Mouse (Mus musculus): ENCODE results near the gene Fam186b.

Fam186b gene

DNA sequence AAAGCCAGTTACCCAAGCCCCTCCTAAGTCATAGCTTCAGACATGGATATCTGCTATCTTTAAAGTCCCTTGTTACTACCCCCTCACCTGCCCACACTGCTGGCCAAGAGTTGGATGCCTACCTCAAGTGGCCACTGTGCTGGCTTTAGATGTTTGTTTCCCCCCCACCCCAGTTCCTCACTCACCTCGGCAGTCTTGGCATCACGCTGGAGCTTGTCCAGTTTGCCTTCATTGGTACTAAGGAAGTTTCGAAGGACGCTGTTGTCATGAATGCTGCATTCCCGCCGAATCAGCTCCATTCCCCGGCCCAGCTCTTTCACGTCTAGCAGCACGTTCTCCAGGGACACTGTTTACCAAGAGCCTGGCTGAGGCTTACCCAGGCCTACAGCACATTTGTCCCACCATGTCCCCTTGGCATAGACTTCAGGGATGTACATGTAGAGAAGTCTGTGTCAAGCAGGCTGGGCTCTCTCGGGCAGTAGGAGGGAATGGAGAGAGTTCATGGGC, 24.5 kb upstream of the Fam186b start:
- DNase-seq (ENCODE audit: low spot score in 2 of 2): no peak

DNA sequence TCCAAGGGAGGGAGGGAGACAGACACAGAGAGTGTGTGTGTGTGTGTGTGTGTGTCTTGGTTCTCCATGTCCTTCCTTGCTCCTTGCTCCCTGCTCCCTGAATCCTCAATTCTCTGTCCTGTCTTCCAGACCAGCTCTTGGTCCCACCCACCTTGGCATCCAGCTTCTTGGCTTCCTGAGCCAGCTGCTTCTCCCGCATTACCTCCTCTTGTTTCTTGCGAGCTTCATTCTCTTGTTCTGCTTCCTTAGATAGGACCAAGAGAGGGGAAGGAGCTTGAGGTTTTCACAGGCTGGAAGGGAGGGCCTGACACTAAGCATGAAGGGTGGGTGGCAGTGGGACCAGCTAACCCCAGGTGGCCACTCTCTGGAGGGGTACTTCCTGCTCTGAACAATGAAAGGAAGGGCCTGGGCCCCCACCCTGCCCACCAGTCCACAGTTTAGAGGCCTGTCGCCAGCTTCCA, 23.8 kb upstream of the Fam186b start:
- DNase-seq (ENCODE audit: low spot score in 2 of 2): no peak

DNA sequence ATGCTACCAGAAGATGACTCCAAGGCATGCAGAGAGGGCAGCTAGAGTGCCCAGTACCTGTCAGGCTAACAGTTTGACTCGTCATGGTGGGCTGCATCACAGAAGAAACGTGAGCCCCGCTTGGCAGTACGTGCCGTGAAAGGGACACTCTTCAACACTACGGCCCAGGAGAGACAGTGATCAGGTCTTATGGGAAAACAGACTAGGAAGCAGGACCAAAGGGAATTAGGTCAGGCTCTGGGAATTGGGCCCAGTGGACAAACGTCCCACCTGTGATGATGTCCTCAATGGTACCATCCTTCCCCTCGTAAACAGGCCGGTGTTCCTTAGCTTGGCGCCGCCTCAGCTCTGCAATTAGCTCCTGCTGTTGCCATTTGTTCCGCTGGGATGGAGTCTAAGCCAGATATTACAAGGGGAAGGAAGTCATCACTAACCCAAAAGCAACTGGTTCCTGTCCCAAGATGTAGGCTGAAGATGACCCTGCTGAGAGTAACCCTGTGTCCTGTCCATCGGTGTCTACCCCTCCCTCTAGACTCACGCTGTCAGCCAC, 23.2 kb upstream of the Fam186b start:
- DNase-seq (ENCODE audit: low spot score in 2 of 2): no peak

DNA sequence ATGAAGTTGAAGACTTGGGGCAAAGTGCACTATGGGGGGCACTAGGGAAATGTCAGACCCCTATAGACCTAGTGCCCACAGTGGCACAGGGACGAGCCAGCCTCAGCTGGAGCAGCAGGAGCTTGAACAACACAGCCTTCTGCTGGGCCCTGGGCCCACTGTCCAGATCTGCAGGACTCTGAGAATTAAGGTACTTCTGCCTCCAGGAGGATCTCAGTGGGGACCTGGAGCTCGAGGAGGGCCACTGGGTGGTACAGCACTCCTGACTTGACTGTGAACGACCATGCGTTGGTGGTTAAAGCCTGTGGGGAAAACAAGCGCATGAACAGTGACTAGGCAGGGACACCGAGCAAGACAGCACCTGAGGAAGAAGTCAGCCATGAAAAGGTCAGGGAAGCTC, 22.4 kb upstream of the Fam186b start:
- no peak for DNase-seq (ENCODE audit: low spot score in 2 of 2)

DNA sequence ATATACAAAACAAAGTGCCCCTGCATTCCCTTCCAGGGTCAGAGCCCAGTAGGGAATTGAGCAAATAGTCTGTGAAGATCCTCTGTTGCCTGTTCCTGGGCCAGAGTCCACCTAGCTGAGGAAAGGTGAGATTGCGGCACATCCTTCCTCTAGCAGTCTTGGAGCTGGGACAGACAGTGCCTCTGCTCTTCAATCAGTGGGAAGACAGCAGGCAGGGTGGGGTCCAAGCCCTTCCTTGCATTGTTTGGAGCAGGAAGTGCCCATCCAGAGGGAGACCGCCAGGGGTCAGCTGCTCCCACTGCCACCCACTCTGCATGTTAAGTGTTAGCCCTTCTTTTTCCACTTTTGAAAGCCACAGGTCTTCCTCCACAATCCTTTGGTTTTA, 21.6 kb upstream of the Fam186b start:
- no peak for DNase-seq (ENCODE audit: low spot score in 2 of 2)

DNA sequence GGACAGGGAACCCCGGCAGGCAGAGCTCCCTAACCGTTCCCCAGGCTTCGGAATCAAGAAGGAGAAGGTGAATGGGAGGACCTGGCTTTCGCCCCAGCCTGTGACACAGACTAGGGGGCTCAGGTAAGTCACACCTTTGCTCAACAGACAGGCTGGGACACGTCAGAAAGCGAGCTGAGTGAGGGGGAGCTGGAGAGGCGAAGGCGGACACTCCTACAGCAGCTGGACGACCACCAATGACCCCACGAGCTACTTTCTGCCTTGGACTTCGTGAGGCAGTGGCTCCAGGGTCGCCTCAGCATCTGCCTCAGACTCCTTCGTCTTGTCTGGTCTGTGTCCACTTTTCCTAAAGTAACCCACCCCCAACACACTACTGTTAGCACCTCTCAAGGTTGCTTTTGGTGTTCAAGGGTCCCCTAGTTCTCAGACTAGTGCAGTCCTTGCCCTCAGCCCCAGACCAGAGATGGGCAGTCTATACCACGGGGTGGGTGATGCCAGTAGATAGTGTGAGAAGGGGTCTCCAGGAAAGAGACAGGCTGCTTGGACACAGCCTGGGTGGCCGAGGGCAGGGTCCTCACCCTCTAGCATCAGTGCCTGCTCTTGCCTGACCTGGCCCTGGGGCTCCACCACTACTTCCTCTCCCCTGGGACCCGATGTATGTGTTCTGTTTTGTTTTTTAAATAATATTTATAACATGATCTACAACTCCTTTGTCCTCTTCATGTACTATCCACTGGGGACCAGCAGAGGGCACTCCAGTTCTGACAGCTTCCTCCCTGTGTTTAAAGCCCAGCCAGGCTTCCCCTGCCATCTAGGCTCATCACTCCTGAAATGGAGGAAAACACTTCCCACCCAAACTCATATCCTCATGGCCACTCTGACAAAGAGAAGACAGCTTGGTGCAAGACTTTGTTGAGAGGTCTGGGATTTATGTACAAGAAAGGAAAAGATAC, 20.9 kb upstream of the Fam186b start:
- DNase-seq (ENCODE audit: low spot score in 2 of 2): peak; percentile 73 to 80

DNA sequence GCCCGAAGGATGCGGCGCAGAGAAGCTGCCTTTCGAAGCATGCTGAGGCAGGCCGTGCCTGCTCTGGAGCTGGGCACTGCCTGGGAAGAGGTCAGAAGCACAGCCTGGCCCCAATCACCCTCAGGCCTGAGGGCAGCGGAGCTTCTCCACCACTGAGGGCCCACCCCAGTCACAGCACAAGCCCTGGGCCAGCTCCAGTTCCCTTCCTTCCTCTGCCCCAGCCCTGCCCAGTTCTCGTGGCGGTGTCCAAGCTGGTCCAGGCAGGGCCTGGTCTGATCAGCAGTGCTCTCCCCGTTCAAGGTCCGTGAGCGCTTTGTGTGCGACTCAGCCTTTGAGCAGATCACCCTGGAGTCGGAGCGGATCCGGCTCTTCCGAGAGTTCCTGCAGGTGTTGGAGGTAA, 19.2 kb upstream of the Fam186b start:
- no peak for DNase-seq (ENCODE audit: low spot score in 2 of 2)

DNA sequence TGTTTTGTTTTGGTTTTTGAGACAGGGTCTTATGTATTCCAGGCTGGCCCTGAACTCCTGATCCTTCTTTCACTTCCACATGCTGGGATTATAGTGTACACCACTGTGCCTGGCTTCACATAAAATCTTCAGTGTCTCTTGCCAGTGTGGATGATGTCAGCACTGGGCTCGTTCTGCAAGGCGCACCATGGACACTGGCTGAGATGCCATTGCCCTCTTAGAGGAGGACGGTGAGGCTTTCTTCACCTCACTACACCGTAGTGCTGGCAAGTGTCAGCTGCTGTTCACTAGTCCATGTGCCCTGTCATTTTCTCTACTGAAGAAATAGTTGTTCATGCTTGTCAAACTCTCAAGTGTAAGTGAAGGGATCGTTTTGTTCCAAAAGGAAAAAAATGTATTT, 14.9 kb upstream of the Fam186b start:
- DNase-seq (ENCODE audit: low spot score in 2 of 2): no peak

DNA sequence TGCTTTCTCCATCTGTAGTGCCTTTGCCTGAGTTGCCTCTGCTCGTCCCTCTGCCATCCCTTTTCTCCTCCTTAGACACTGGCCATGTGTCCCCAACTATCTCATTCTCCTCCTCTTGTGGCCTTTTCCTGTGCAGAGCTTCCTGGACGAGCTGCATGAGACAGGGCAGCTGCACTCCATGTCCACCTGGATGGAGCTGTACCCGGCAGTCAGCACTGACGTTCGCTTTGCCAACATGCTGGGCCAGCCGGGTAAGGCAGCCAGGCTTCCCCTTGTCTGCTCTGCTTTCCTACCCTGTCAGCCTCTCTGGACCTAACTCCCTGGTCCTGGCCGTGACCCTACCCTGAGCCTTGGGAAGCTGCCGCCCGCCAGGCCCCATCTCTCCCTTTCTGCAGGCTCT, 13.9 kb upstream of the Fam186b start:
- DNase-seq (ENCODE audit: low spot score in 2 of 2): no peak

DNA sequence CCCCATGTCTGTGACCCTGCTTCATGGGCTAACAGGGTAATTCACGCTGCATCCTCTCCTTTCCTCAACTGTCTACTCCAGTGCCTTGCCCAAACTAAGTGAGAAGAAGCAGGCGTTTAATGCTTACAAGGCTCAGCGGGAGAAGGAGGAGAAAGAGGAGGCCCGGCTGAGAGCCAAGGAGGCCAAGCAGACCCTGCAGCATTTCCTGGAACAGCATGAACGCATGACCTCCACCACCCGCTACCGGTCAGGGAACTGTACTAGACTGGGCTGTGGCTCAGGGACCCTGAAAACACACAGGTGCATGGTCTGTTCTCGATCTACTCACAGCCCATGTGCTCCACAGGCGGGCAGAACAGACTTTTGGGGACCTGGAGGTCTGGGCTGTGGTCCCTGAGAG, 11.8 kb upstream of the Fam186b start:
- DNase-seq (ENCODE audit: low spot score in 2 of 2): no peak

DNA sequence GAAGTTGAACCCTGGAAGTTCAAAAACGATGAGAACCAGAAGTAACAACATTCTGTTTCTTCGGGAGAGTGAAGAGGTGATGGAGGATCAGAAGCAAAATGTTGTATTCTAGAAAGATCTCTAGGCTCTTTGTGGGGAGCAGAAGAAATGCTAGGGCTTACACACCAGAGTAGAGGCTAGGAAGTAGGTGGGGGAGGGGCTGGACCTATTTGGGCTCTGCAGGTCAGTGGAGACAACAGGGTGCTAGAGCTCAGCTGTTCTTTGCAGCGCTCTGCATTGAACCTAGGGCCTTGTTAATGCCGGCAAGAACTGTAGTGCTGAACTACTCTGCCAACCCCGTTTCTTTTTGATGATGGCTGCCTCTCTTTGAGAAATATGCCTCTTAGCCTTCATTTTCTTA, 525 bp upstream of the Fam186b start:
- DNase-seq (ENCODE audit: low spot score in 2 of 2): no peak

DNA sequence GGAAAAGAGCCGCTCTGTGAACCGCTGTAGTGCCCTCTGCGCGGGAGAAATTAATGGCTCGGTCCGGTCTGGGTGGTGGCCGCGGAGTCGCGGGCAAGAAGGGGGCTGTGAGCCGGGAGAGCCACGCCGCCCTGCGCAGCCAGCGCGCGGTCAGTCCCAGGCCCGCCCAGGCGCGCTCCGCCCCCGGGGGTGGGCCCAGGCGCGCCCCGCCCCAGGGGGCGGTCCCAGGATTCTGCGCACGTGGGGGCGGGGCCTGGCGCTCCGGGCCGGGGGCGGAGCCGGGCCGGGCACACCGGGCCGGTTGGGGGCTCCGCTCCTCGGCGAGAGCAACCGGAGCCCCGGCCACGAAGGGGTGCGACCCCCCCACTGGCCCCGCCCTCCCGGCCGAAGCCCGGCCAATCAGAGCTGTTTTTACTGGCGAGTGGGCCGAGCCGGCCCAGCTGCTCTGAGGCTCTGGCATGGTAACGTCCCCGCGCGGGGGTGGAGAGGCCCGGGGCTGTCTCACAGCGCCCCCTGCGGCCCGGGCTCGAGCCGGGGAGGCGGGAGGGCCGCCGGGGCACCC, 794 bp downstream of the Fam186b start, which contains the start of gene Prpf40b:
Prpf40b (plus strand) TSS at position 275 of the 562 bp plus-strand sequence.
- peak; percentile 92 to 96 for DNase-seq (ENCODE audit: low spot score in 2 of 2)

DNA sequence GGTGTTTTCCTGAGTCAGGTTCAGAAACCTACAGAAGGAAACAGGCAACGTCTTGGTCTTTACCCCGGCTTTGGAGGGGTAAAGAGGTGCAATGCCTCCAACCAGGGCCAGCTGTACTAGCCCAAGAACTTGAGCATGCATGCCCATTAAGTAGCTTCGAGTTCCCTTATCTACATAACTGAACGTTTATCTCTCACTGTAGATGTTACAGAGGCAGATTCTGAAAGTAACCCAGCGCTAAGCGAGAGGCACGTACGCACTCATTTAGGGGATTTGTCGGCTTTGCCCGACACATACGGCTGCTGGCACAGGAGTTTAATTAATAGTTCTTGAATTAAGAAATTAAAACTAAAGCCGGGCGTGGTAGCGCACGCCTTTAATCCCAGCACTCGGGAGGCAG, 1.4 kb downstream of the Fam186b start:
- no peak for DNase-seq (ENCODE audit: low spot score in 2 of 2)

DNA sequence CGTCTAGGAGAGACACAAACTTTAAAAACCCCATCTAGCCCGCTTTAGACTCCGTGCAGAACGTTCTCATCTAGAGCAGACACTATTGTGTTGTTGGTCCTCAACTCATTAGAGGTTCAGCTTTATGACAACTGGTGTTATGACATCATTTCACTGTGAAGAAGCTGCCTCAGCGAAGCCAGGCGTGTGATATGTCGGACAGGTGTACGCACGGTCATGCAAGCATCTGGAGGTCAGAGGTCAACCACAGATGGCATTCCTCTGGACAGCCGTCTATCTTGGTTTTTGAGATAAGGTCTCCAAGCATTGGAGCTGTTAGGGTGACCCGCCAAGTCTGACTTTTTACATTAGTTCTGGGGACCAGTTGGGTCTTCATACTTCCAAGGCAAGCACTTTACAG, 5.1 kb downstream of the Fam186b start:
- no peak for DNase-seq (ENCODE audit: low spot score in 2 of 2)

DNA sequence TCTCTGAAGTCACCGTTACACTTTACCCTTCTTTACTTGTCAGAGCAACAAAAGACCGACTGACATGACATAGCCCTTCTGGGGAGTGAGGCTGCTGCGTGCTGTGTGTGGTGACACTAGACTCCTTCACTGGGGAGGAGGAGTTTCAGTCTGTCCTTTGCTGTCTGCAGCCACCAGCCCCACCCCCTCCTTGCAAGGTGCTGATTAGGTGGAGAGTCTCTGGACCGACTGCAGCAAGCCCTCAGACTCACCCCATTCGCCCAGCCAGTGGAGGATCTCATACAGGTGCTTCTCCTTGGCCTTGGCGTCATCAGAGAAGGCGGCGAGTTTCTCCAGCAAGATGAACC, 10.5 kb downstream of the Fam186b start:
- no peak for DNase-seq (ENCODE audit: low spot score in 2 of 2)

DNA sequence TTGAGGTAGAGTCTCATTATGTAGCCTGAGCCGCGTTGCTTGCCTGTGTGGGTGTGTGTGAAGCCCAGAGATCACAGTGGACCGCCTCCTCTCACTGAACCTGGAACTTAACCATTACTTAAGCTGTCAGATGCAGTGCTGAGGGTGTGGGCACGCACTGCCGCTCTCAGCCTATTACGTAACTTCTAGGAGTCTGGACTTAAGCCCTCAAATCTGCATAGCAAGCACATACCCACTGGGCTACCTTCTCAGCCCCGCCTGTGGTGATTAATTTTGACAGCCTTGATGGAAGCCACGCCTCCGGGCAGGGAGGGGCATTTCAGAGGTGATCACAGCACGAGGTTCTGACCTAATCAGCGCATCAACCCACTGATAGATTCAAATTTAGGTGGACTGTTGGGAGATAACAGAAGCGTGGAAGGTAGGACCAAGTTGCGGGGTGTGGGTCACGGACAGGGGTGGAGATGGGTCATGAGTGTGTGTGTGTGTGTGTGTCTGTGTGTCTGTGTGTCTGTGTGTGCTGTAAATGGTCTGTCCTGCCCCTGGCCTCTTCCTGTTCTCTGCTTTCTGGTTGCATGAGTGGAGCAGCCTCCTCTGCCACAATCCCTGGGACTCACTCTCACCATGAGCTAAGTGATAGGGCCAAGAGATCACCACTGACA, 11.0 kb downstream of the Fam186b start:
- DNase-seq (ENCODE audit: low spot score in 2 of 2): no peak

DNA sequence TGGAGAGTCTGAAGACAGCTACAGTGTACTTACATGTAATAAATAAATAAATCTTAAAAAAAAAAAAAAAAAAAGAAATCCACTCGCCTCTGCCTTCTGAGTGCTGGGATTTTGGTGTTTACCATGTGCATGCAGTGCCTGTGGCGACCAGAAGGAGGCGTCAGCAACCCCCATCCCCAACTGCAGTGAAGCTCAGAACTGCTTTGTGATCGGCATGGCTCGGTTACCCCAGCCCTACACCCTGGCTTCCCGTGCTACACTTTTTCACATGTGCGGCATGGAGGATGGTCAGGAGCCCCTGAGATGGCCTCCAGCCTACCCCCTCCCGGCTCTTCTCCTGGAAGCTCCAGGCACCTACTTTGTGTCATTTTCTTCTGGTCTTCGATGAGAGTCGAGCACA, 12.2 kb downstream of the Fam186b start:
- no peak for DNase-seq (ENCODE audit: low spot score in 2 of 2)

DNA sequence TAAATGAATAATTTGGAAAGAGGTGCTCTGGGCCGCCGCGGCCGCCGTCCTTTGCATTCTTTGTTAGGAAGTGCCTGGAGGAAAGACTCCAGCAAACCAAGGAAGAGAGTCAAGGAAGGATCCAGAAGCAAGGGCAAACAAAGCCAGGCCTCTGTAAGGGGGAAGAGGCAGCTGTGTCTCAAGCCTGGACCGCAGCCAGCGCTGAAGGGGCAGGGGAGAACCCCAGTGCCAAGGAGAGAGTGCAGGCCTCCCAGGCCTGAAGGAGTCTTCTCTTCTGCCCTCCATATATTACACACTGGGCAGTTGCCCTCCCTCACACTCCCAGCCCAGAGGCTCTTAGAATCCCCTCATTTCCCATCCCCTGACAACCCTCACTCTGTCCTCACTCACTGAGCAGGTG, 17.4 kb downstream of the Fam186b start:
- peak in 1 of 2 experiments; percentile 17 for DNase-seq (ENCODE audit: low spot score in 2 of 2)

DNA sequence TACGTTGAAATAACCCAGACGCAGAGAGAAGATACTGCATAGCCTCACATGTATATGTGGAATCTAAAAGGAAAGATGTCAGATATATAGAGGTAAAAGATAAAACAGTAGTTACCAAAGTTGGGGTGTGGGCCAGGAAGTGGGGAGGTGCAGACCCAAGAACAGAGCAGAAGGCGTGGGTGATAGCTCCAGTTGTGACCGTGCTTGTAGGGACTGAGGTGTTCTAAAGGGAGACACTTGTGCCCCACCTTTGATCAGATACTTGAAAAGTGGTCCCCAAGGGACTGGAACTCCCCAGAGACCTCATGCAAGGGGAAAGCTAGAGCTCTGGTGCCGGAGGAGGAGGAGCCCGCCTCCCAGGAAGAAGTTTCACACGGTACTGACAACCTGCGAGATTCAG, 19.6 kb downstream of the Fam186b start:
- DNase-seq (ENCODE audit: low spot score in 2 of 2): no peak

DNA sequence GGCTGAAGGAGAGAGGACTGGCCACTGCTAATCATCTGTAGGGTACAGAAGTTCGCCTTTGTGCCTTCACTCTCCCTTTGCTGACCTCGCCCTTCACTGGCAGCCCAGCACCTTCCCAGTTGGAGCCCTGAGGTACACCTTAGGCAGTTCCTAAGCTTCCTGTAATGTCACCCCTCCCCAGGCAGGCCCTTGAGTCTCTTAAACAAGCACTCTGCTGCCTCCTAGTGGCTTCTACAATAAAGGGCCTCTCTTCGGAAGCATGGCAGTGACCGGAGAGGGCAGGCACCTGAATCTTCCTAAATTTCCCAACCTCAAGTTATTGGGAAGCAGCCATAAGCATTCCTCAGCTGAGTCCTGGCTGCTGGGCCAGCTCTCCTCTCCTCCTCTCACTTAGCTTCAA, 30.0 kb downstream of the Fam186b start:
- peak in 1 of 2 experiments; percentile 63 for DNase-seq (ENCODE audit: low spot score in 2 of 2)

DNA sequence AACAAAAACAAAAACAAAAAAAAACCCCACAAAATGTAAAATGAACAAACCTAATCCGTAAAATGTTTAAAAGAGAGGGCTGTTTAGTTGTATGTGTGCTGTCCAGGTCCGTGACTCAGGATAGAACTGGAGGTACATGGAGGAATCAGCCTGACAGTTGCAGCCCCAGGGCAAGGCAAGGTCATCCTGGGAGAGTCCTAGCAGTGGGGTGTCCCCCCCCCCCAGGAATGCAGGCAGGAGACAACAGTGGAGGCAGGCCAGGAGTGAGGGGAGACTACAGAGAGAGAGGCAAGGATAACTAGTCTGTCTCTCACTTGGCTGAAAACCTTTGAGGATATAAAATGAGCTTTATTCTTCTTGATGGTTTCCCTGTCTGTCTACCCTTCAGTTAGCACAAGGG, 31.3 kb downstream of the Fam186b start:
- no peak for DNase-seq (ENCODE audit: low spot score in 2 of 2)

DNA sequence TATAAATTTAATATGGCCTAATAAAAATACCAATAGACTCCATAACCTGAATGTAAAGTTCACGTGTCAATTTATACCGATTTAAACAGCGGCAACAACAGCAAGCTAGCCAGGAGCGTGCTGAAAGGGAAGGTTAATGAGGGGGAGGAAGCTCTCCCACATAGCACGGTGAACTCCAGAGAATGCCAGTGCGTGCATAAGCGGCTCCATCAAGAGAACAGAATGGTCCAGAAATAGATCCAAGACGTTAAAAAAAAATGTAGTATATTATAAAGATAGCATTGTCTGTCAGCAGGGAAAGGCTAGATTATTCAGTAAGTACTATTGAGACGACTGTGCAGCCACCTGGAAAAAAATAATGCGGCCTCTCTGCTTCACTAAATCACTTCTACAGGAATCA, 33.0 kb downstream of the Fam186b start:
- no peak for DNase-seq (ENCODE audit: low spot score in 2 of 2)

Data from cerebellum, postnatal 4 days (tissue).